8 mouse cellular contexts compared by ENCODE assay signal in genomic region chr13:21233732-21234705, GRCm38 (mm10). TPM values are rescaled to one million over a fixed set of nuclear protein-coding genes. Genes with fewer than 3 reads are reported as not detected.
DNase-seq lines count a peak whose midpoint lies in the region; ATAC-seq and TF ChIP-seq lines count a peak whose summit lies in the region.

No protein-coding gene starts in this region.

- peak overlapping the region; percentile 65 for H3K4me2 ChIP-seq in embryonic facial prominence, embryonic 15.5 days (replicated peaks)
- H3K4me2 ChIP-seq in limb, embryonic 14.5 days (replicated peaks; ENCODE audit: low read depth, low read length, severe bottlenecking) = peak overlapping the region; percentile 62
- peak overlapping the region; percentile 60 for H3K4me2 ChIP-seq in midbrain, embryonic 16.5 days (ENCODE audit: low read length)

- ATAC-seq in embryonic facial prominence, embryonic 15.5 days (ENCODE audit: insufficient number of reproducible peaks, low FRiP score, low TSS enrichment, low read depth) = peak; percentile 92
- ATAC-seq in limb, embryonic 14.5 days (ENCODE audit: low FRiP score, low read depth) = peak; percentile 90
- ATAC-seq in midbrain, embryonic 16.5 days = peak; percentile 97

- no peaks in the 10 kb centered on the region for H3K36me3 ChIP-seq in embryonic facial prominence, embryonic 15.5 days
- H3K36me3 ChIP-seq in limb, embryonic 14.5 days (ENCODE audit: control insufficient read depth, insufficient read depth, low read length) = no peaks in the 10 kb centered on the region
- H3K36me3 ChIP-seq in midbrain, embryonic 16.5 days (ENCODE audit: control insufficient read depth, insufficient read depth, low read length) = no peaks in the 10 kb centered on the region
- H3K36me3 ChIP-seq in spleen, adult 2 months (ENCODE audit: control insufficient read depth, insufficient read depth, low read length) = no peaks in the 10 kb centered on the region

- H3K9ac ChIP-seq in embryonic facial prominence, embryonic 15.5 days = peak overlapping the region; percentile 24
- peak overlapping the region; percentile 38; the same call in 1 of the 2 replicates for H3K9ac ChIP-seq in limb, embryonic 14.5 days (ENCODE audit: low read depth, low read length, severe bottlenecking)
- H3K9ac ChIP-seq in midbrain, embryonic 16.5 days (ENCODE audit: low read depth, low read length) = peak overlapping the region; percentile 60

- H3K4me1 ChIP-seq in bone marrow macrophage, adult 2 months (ENCODE audit: control insufficient read depth, insufficient read depth, low read length) = no peaks in the 10 kb centered on the region
- no peaks in the 10 kb centered on the region for H3K4me1 ChIP-seq in embryonic facial prominence, embryonic 15.5 days
- no peaks in the 10 kb centered on the region for H3K4me1 ChIP-seq in limb, embryonic 14.5 days (ENCODE audit: control insufficient read depth, insufficient read depth, low read length)
- peaks cover 4% of the 10 kb centered on the region; the same call in 1 of the 2 replicates for H3K4me1 ChIP-seq in midbrain, embryonic 16.5 days (ENCODE audit: control insufficient read depth, insufficient read depth, low read length)
- H3K4me1 ChIP-seq in spleen, adult 2 months (ENCODE audit: control insufficient read depth, insufficient read depth, insufficient read length) = peaks cover 4% of the 10 kb centered on the region; the same call in 1 of the 2 replicates

- H3K9me3 ChIP-seq in embryonic facial prominence, embryonic 15.5 days (replicated peaks) = no peaks in the 10 kb centered on the region
- no peaks in the 10 kb centered on the region for H3K9me3 ChIP-seq in limb, embryonic 14.5 days (ENCODE audit: control insufficient read depth, low read length)
- H3K9me3 ChIP-seq in midbrain, embryonic 16.5 days (replicated peaks; ENCODE audit: control insufficient read depth, low read length, poor library complexity, severe bottlenecking) = no peaks in the 10 kb centered on the region

- no peak for TF ChIP-seq POLR2A in bone marrow macrophage, adult 2 months (IDR thresholded peaks at IDR 0.05; ENCODE audit: borderline replicate concordance, low read depth, low read length)
- TF ChIP-seq POLR2A in limb, embryonic 14.5 days (IDR thresholded peaks at IDR 0.05; ENCODE audit: borderline replicate concordance, extremely low read depth, insufficient read depth, insufficient read length) = no peak
- TF ChIP-seq POLR2A in spleen, adult 2 months (IDR thresholded peaks at IDR 0.05; ENCODE audit: low read depth, low read length) = no peak

- TF ChIP-seq CTCF in bone marrow macrophage, adult 2 months (IDR thresholded peaks at IDR 0.05; ENCODE audit: low read depth, low read length) = peak; percentile 43; the same call in 1 of the 2 replicates
- peak; percentile 35; the same call in 1 of the 2 replicates for TF ChIP-seq CTCF in spleen, adult 2 months (IDR thresholded peaks at IDR 0.05; ENCODE audit: extremely low read depth, insufficient read depth, insufficient read length, insufficient replicate concordance)

- no peak overlapping the region for H3K27ac ChIP-seq in bone marrow macrophage, adult 2 months (ENCODE audit: insufficient read depth, low read depth, low read length)
- no peak overlapping the region for H3K27ac ChIP-seq in embryonic facial prominence, embryonic 15.5 days (replicated peaks)
- no peak overlapping the region for H3K27ac ChIP-seq in limb, embryonic 14.5 days (replicated peaks; ENCODE audit: low read depth, low read length)
- H3K27ac ChIP-seq in midbrain, embryonic 16.5 days (ENCODE audit: low read length) = peak overlapping the region; percentile 71
- no peak overlapping the region for H3K27ac ChIP-seq in spleen, adult 2 months (ENCODE audit: insufficient read depth, low read length)

- under 1% methylated on average over 43 of the region's 43 CpGs for WGBS in embryonic facial prominence, embryonic 15.5 days
- WGBS in limb, embryonic 14.5 days = under 1% methylated on average over 43 of the region's 43 CpGs
- WGBS in midbrain, embryonic 16.5 days = under 1% methylated on average over 43 of the region's 43 CpGs
- WGBS in spleen, adult 2 months = 2% methylated on average over 43 of the region's 43 CpGs

- peak overlapping the region; percentile 61 for H3K4me3 ChIP-seq in bone marrow macrophage, adult 2 months (ENCODE audit: insufficient read depth, low read length)
- peak overlapping the region; percentile 51 for H3K4me3 ChIP-seq in embryonic facial prominence, embryonic 15.5 days (replicated peaks)
- peak overlapping the region; percentile 49 for H3K4me3 ChIP-seq in limb, embryonic 14.5 days (replicated peaks; ENCODE audit: low read length)
- H3K4me3 ChIP-seq in midbrain, embryonic 16.5 days (ENCODE audit: low read depth, low read length) = peak overlapping the region; percentile 62
- peak overlapping the region; percentile 41 for H3K4me3 ChIP-seq in spleen, adult 2 months (ENCODE audit: extremely low read depth, insufficient read depth, insufficient read length)

- H3K27me3 ChIP-seq in embryonic facial prominence, embryonic 15.5 days = no peaks in the 10 kb centered on the region
- H3K27me3 ChIP-seq in limb, embryonic 14.5 days (ENCODE audit: control insufficient read depth, insufficient read depth, low read length) = no peaks in the 10 kb centered on the region
- no peaks in the 10 kb centered on the region for H3K27me3 ChIP-seq in midbrain, embryonic 16.5 days (ENCODE audit: control insufficient read depth, insufficient read depth, low read depth, low read length)
- H3K27me3 ChIP-seq in spleen, adult 2 months (ENCODE audit: control insufficient read depth, insufficient read depth, low read length) = peaks cover 4% of the 10 kb centered on the region; the same call in 1 of the 2 replicates

- peak; percentile 91 for DNase-seq in A20 (ENCODE audit: low read depth, low spot score)
- peak; percentile 31 to 80 for DNase-seq in heart, adult 9 months (ENCODE audit: low spot score in 2 of 2)
- DNase-seq in kidney, adult 9 months = peak; percentile 78
- peak; percentile 81 for DNase-seq in limb, embryonic 14.5 days (ENCODE audit: low spot score)
- peak in 1 of 2 experiments; percentile 58 for DNase-seq in spleen, adult 2 months (ENCODE audit: low read depth in 1 of 2, low spot score in 2 of 2)

RNA-seq across cellular contexts. Expression of gene Trim27, which starts 54.8 kb away (rescaled TPM):
- 44.6 and 46.6 TPM in 2 replicates for polyA plus RNA-seq in bone marrow macrophage, adult 2 months (2012; ENCODE audit: insufficient read depth, insufficient read length, missing spikeins)
- 122 and 125 TPM in 2 replicates for polyA plus RNA-seq in embryonic facial prominence, embryonic 15.5 days (2015; fragmentation: Nextera tagmentation; extraction: Ambion mirVana)
- polyA plus RNA-seq in limb, embryonic 14.5 days (2012; rRNA removed) = 101 and 110 TPM in 2 replicates
- 123 and 137 TPM in 2 replicates for polyA plus RNA-seq in limb, embryonic 14.5 days (2014; fragmentation: Nextera tagmentation; extraction: Ambion mirVana)
- 70.6 and 73.6 TPM in 2 replicates for polyA plus RNA-seq in midbrain, embryonic 16.5 days (2015; fragmentation: Nextera tagmentation; extraction: Ambion mirVana)
- polyA plus RNA-seq in spleen, adult 2 months (2012; rRNA removed) = 63.9 and 82.1 TPM in 2 replicates

RNA-seq across cellular contexts. Expression of gene Gpx5, which starts 58.5 kb away (rescaled TPM):
- not detected in 2 replicates for polyA plus RNA-seq in bone marrow macrophage, adult 2 months (2012; ENCODE audit: insufficient read depth, insufficient read length, missing spikeins)
- not detected in 2 replicates for polyA plus RNA-seq in embryonic facial prominence, embryonic 15.5 days (2015; fragmentation: Nextera tagmentation; extraction: Ambion mirVana)
- polyA plus RNA-seq in limb, embryonic 14.5 days (2012; rRNA removed) = 0.05 and 0.29 TPM in 2 replicates
- not detected in 2 replicates for polyA plus RNA-seq in limb, embryonic 14.5 days (2014; fragmentation: Nextera tagmentation; extraction: Ambion mirVana)
- not detected in 2 replicates for polyA plus RNA-seq in midbrain, embryonic 16.5 days (2015; fragmentation: Nextera tagmentation; extraction: Ambion mirVana)
- not detected in 2 replicates for polyA plus RNA-seq in spleen, adult 2 months (2012; rRNA removed)
